Mouse (Mus musculus) liver, embryonic 14.5 days (tissue): Measurements from ENCODE around the gene Vav3.

ENCODE experiments used
- CTCF ChIP-seq: IDR thresholded peaks from 2 replicates; pipeline ENCODE4 v1.5.1; 2016; ENCODE audit warnings: antibody characterized with exemption, low read depth, control low read depth
- EP300 ChIP-seq: IDR thresholded peaks from 2 replicates; pipeline ENCODE4 v1.6.1; 2016; ENCODE audit warnings: antibody characterized with exemption, low read depth

- TF ChIP-seq CTCF (no peak), EP300 (no peak)
Observed at GRCm38 (mm10) chr3:109606121-109606520, 265.7 kb downstream of the Vav3 start.
